Mouse (Mus musculus) stomach, postnatal 0 days (tissue): Measurements from ENCODE around the gene Cmc2. TPM values are rescaled to one million over a fixed set of nuclear protein-coding genes. Genes with fewer than 3 reads are reported as not detected.
A peak's percentile ranks its signal among the peaks of the same experiment; 100 is the strongest.

Experiments
- ATAC-seq: fragments of 200-750 bp; cut with Nextera tagmentation; 2 replicates; pipeline ENCODE4 v1.8.0; 2017; ENCODE audit not compliant: low FRiP score, low TSS enrichment
- DNase-seq: peaks from one replicate; pipeline ENCODE4 v3.0.0-alpha.2; 2016; ENCODE audit warnings: low spot score
- H3K27ac ChIP-seq: fragments of 300-500 bp; sonication (generic); replicated peaks from 2 replicates; pipeline ENCODE4 v1.5.1; 2014; ENCODE audit warnings: mild to moderate bottlenecking, control low read depth
- H3K27me3 ChIP-seq: fragments of 300-500 bp; sonication (generic); 2 replicates; pipeline ENCODE4 v1.6.1; 2014; ENCODE audit warnings: low read length; ENCODE audit not compliant: control insufficient read depth, insufficient read depth
- H3K36me3 ChIP-seq: fragments of 300-500 bp; sonication (generic); 2 replicates; pipeline ENCODE4 v1.6.1; 2014; ENCODE audit warnings: low read length, mixed read lengths; ENCODE audit not compliant: control insufficient read depth, insufficient read depth
- H3K4me1 ChIP-seq: fragments of 300-500 bp; sonication (generic); replicated peaks from 2 replicates; pipeline ENCODE4 v1.6.1; 2014; ENCODE audit warnings: antibody characterized with exemption; ENCODE audit not compliant: control insufficient read depth, insufficient read depth
- H3K4me2 ChIP-seq: fragments of 300-500 bp; sonication (generic); replicated peaks from 2 replicates; pipeline ENCODE4 v1.6.1; 2014; ENCODE audit warnings: low read depth, mild to moderate bottlenecking, control low read depth, moderate library complexity
- H3K4me3 ChIP-seq: fragments of 300-500 bp; sonication (generic); 2 replicates; pipeline ENCODE4 v1.5.1; 2014; ENCODE audit warnings: low read depth, low read length, control low read depth
- H3K9ac ChIP-seq: fragments of 300-500 bp; sonication (generic); 2 replicates; pipeline ENCODE4 v1.6.1; 2014; ENCODE audit warnings: mild to moderate bottlenecking, low read length, control low read depth, mixed read lengths
- H3K9me3 ChIP-seq: fragments of 300-500 bp; sonication (generic); 2 replicates; pipeline ENCODE4 v1.6.1; 2016; ENCODE audit warnings: low read length; ENCODE audit not compliant: control insufficient read depth
- CTCF ChIP-seq: IDR thresholded peaks from 2 replicates; pipeline ENCODE4 v1.5.1; 2016; ENCODE audit warnings: antibody characterized with exemption, low read depth, mild to moderate bottlenecking, moderate library complexity
- EP300 ChIP-seq: optimal IDR thresholded peaks from 2 replicates; pipeline ENCODE3; 2016; ENCODE audit warnings: antibody characterized with exemption
- WGBS: fragments of 180-500 bp; shearing (Covaris S2); extraction: QIAGEN DNeasy Blood & Tissue Kit; methylation state at CpG from one replicate; pipeline ENCODE4 v1.1.7; 2014; 5-methylcytosine and 5-hydroxymethylcytosine counted together
- polyA plus RNA-seq: library from polyadenylated mRNA; unstranded; fragments of >200 nt; fragmentation: Nextera tagmentation; extraction: Ambion mirVana; gene quantifications from 2 replicates; pipeline ENCODE4 v1.2.1, GENCODE M21; 2015

The Cmc2 gene
- polyA plus RNA-seq, 1 experiment from 2014 or later, result 47.7 TPM

DNA sequence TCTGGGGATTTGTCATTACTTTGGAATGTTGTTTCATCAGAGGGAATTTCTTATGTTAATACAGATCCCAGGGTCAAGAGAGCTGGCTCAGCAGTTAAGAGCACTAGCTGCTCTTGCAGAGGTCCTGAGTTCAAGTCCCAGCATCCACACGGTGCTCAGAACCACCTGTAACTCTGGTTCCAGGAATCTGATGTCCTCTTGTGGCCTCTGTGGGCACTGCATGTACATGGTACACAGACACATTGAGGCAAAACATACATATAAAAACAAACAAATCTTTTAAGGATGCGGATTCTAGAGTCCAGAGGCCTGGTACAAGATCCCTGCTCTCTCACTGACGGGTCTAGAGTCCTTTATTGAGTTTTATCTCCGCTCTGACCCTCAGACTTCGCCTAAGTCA is 7.3 kb upstream of the Cmc2 start:
- Histone ChIP-seq H3K27me3 (no peaks in the 10 kb centered on the region), H3K4me2 (no peak overlapping the region), H3K27ac (no peak overlapping the region), H3K9ac (no peak overlapping the region), H3K4me1 (no peaks in the 10 kb centered on the region), H3K9me3 (no peaks in the 10 kb centered on the region), H3K36me3 (peaks cover 4% of the 10 kb centered on the region; the same call in 1 of the 2 replicates), H3K4me3 (no peak overlapping the region)
- ATAC-seq (no peak), DNase-seq (no peak)
- TF ChIP-seq EP300, result no peak
- TF ChIP-seq CTCF, result no peak; the same call in 1 of the 2 replicates
- 89% methylated on average over 5 of the region's 5 CpGs for WGBS

DNA sequence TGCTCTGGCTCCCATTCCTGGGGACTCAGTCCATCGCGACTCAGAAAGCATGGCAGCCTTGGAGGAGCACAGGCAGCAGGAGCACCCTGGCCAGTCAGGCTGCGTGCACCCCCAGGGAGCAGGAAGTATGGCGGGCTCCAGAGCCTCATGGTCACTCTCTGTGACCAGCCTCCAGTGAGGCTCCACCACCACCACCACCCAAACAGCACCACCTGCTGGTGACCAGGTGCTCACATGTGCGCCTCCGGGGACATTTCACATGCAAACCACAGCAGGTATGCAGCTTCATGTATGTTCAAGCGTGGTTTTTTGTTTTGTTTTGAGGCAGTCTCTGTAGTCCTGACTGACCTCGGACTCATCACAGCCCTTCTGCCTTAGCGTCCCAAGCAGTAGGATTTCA is 6.6 kb upstream of the Cmc2 start:
- Histone ChIP-seq H3K36me3 (peaks cover 4% of the 10 kb centered on the region; the same call in 1 of the 2 replicates), H3K9ac (no peak overlapping the region), H3K27me3 (no peaks in the 10 kb centered on the region), H3K9me3 (no peaks in the 10 kb centered on the region), H3K27ac (no peak overlapping the region), H3K4me1 (no peaks in the 10 kb centered on the region), H3K4me2 (no peak overlapping the region), H3K4me3 (no peak overlapping the region)
- DNase-seq, result peak; percentile 57
- peak; percentile 60; the same call in 1 of the 2 replicates for ATAC-seq
- 78% methylated on average over 9 of the region's 9 CpGs for WGBS
- no peak for TF ChIP-seq EP300
- peak; percentile 74 for TF ChIP-seq CTCF

DNA sequence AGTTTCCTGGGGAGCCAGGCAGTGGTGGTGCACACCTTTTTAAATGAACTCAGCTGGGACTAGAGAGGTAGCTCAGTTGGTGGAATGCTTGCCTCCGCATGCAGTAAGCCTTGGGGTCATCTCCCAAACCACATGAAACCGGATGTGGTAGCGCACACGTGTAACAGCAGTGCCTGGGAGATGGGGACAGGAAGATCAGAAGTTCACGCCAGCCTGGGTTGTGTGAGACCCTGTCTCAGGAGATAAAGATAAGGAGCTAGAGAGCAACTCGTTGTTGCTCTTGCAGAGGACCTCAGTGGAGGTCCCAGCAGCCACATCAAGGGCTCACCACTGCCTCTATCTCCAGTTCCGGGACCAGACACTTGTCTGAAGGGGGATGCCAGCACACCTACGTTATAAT is 2.3 kb upstream of the Cmc2 start:
- TF ChIP-seq EP300 (no peak), CTCF (no peak)
- no peak overlapping the region; the same call in 1 of the 2 replicates for H3K9ac ChIP-seq
- peaks cover 3% of the 10 kb centered on the region; the same call in 1 of the 2 replicates for H3K4me1 ChIP-seq
- no peak overlapping the region for H3K4me2 ChIP-seq
- no peaks in the 10 kb centered on the region for H3K36me3 ChIP-seq
- no peak overlapping the region for H3K4me3 ChIP-seq
- H3K9me3 ChIP-seq, result no peaks in the 10 kb centered on the region
- H3K27ac ChIP-seq, result no peak overlapping the region
- ATAC-seq (no peak), DNase-seq (no peak)
- WGBS, result 90% methylated on average over 8 of the region's 8 CpGs
- H3K27me3 ChIP-seq, result no peaks in the 10 kb centered on the region

DNA sequence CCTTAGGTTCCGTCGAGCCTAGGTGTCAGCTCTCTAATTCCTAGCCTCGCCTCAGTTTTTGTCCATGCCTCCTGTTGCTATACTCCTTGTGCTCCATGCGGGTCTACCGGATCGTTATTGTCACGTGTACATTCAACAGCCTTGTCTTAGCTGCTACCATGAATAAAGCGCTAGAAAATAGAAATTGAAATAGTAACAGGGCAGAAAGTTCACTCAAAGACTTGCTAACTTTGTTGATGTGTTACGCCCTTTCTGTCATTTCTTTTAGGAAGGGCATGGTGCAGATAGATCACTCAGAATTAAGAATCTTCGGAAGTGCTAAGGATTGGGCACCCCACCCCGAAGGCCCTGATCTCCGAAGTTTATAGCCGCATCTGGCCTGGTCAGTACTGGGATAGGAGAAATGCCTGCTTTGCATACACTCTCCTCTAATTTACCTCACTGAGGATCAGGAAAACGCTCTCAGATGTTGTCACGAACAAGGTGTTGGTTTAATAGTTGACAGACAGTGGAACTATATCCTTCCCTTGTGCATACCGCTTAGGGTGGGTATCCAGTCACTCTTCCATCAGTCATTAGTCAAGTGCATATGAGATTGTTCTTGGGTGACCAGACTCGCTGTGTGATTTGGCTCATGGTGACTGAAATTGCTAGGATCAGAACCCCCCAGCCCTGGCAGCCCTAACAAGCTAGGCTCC is 954 bp upstream of the Cmc2 start:
- Histone ChIP-seq H3K4me3 (peak overlapping the region; percentile 79), H3K36me3 (no peaks in the 10 kb centered on the region), H3K27me3 (no peaks in the 10 kb centered on the region), H3K9me3 (no peaks in the 10 kb centered on the region), H3K27ac (peak overlapping the region; percentile 83), H3K4me1 (peaks cover 3% of the 10 kb centered on the region; the same call in 1 of the 2 replicates), H3K9ac (peak overlapping the region; percentile 78), H3K4me2 (peak overlapping the region; percentile 77)
- WGBS, result 26% methylated on average over 17 of the region's 17 CpGs
- ATAC-seq (no peak), DNase-seq (no peak)
- no peak for TF ChIP-seq CTCF
- TF ChIP-seq EP300, result no peak

DNA sequence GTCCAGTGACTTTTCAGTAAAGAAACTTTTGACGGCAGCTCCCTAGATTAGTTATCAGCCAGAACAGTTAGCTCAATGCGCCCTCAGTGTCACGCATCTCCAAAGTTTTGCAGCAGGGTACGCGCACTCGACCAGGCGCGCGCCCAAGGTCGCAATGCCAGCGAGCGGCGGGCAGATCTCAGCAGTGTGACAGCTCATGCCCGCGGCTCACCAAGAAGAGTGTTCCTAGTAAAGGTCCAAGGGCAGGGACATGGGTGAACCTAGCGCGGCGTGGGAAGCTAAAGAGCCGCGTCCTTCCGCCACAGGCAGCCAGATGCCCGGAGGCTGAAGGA is 284 bp downstream of the Cmc2 start:
- ATAC-seq (peak; percentile 65), DNase-seq (no peak)
- TF ChIP-seq EP300 (no peak), CTCF (no peak)
- Histone ChIP-seq H3K4me1 (peaks cover 3% of the 10 kb centered on the region; the same call in 1 of the 2 replicates), H3K9ac (peak overlapping the region; percentile 78), H3K4me2 (peak overlapping the region; percentile 77), H3K36me3 (no peaks in the 10 kb centered on the region), H3K9me3 (no peaks in the 10 kb centered on the region), H3K27me3 (no peaks in the 10 kb centered on the region), H3K27ac (peak overlapping the region; percentile 83), H3K4me3 (peak overlapping the region; percentile 79)
- WGBS, result 0% methylated on average over 22 of the region's 22 CpGs

DNA sequence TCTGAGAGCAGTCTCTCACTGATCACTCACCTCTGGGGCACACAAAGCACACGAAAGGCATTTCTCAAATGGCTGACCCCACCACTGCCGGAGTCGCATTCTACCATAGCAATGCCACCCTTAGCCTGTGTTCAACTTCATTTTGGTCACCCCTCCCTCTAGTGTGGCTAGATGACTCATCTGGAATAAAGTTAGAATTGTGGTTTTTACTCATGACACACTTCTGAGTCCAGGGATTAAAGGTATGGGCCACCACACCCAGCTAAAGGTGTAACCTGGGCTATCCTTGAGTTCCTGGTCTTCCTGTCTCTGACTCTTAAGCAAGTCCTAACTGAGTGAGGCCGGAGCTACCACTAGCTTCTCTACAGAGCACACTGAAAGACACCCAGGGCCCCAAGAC is 15.4 kb downstream of the Cmc2 start:
- Histone ChIP-seq H3K27me3 (no peaks in the 10 kb centered on the region), H3K9ac (no peak overlapping the region), H3K4me3 (no peak overlapping the region), H3K4me1 (no peaks in the 10 kb centered on the region), H3K4me2 (no peak overlapping the region), H3K27ac (no peak overlapping the region), H3K9me3 (no peaks in the 10 kb centered on the region), H3K36me3 (no peaks in the 10 kb centered on the region)
- TF ChIP-seq EP300 (no peak), CTCF (no peak)
- ATAC-seq (no peak), DNase-seq (no peak)
- WGBS, result 93% methylated on average over 4 of the region's 4 CpGs
